Mouse (Mus musculus): ENCODE measurements around the gene Zfp362. TPM values are rescaled to one million over a fixed set of nuclear protein-coding genes. Genes with fewer than 3 reads are reported as not detected.

The Zfp362 gene
- total RNA-seq, 2 experiments from 2014 or later = 24.7 to 29.8 TPM

DNA sequence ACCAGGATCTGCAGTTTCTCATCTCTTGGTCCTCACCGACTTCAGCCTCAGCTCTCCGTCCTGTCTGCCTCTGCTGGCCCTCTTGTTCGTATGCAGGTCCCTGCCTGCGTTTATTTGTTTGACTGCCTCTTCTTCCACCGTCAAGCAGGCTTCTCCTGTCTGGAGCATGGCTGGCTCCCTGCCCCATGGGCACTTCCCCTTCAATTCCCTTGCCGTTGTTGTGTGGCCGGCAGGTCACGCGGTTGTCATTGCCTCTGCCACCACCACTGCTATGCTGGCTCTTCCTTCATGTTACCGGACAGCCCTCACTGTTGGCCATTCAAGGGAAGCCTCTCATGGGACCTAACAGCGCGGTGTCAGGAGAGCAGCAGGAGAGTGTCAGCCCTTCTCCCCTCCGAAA, 37.7 kb downstream of the Zfp362 start:
- DNase-seq (ENCODE audit: low spot score in 2 of 2) = no peak

DNA sequence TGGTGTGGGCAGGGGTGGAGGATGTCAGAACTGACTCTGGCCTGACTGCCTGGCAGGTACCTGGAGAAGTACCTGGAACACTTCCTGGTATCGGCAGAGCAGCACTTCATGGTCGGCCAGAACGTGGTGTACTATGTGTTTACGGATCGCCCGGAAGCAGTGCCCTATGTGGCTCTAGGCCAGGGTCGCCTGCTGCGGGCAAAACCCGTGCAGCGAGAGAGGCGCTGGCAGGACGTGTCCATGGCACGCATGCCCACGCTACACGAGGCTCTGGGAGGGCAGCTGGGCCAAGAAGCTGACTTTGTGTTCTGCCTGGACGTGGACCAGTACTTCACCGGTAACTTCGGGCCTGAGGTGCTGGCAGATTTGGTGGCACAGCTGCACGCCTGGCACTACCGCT, 38.9 kb downstream of the Zfp362 start:
- no peak for DNase-seq (ENCODE audit: low spot score in 2 of 2)

DNA sequence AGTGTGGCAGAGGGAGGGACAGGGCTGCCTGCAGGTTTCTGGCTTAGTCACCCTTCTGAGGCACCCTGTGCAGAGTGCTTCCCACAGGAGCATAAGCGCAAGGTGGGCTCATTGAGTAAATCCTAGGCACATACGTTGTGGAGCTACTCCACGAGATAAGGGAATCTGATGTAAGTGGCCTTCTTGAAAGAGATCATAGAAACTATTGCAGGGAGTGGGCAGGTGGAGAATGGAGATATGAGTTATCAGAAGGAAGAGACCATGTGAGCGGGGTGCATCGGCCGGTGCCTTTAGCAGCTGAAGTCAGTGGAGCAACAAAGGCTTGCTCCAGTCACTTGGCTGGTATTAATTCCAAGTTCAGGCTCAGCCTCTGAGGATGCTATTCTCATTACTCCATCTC, 45.8 kb downstream of the Zfp362 start:
- DNase-seq (ENCODE audit: low spot score in 2 of 2) = no peak

DNA sequence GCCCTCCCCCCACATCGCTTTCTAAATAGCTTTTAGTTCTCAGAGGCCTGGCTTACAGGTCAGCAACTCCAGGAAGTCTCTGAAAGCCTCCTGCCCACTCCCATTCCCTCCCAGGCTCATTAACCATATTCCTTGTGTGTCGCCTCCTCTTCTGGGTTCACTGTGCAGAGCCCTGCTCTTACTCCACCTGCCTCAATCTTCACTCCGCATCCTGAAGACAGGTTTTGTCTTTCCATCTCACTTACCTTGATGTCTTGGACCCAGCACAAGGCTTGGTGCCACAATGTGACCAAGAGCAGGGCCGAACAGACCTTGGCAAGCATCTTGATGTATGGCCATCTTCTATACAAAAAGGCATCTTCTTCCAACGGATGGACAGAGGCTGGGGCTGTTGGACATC, 46.6 kb downstream of the Zfp362 start:
- no peak for DNase-seq (ENCODE audit: low spot score in 2 of 2)

DNA sequence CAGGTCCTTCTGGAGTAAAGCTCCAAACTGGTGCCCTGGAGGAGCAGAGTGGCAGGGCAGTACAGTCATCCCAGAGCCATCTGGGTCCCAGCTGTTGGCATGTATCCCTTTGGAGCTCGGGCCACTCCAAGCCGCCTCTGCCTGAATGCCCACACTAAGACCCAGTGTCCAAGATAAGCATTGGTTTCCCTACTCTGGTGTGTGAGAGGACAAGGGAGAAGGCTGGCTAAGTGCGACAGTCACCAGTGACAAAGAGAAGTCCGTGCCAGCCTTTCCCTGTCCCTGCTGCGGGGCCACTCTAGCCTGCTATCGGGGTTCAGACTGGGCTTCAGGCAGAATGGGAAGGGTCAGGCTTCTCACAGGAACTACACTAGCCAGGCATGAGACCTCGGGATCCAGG, 49.9 kb downstream of the Zfp362 start:
- DNase-seq (ENCODE audit: low spot score in 2 of 2) = no peak

DNA sequence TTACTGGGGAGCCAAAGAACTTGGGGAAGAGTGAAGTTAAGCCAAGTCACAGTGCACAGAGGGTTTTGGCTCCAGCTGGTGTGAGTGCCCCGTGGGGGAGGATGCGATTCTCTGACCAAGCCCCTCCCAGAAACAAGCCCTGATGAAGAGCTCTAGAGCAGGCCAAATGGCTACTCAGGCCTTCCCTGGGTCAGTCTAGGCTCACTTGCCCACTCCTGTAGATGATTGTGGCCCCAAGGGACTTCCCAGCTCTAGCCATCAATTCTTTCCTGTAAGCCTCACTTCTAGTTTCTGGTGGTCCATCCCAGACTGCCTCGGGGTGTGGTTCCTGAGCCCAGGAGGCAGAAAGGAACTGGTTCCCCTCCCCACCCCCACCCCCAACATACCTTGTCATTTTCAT, 50.8 kb downstream of the Zfp362 start, which contains the start of gene A3galt2:
Gene A3galt2, plus strand, starts transcription at position 301 of the 400 bp plus-strand sequence.
- no peak for DNase-seq (ENCODE audit: low spot score in 2 of 2)

DNA sequence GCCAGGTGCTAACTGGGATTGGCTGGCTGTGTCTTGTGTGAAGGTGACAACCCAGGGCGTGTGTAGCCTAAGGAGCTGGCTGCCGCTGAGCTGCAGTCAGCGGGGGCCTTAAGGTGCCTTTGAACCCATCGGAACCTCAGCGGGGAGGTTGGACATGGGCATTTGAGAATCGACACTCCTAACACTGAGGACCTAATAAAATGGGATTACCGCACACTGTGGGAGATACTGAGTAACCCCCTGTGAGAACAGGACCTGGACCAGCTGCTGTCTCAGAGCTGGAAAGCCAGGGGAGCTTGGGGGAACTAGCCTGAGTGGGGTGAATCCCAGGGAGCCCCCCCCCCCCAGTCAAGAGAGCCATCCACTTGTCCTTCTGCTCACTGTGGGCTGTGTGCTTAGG, 52.3 kb downstream of the Zfp362 start:
- DNase-seq (ENCODE audit: low spot score in 2 of 2) = no peak

DNA sequence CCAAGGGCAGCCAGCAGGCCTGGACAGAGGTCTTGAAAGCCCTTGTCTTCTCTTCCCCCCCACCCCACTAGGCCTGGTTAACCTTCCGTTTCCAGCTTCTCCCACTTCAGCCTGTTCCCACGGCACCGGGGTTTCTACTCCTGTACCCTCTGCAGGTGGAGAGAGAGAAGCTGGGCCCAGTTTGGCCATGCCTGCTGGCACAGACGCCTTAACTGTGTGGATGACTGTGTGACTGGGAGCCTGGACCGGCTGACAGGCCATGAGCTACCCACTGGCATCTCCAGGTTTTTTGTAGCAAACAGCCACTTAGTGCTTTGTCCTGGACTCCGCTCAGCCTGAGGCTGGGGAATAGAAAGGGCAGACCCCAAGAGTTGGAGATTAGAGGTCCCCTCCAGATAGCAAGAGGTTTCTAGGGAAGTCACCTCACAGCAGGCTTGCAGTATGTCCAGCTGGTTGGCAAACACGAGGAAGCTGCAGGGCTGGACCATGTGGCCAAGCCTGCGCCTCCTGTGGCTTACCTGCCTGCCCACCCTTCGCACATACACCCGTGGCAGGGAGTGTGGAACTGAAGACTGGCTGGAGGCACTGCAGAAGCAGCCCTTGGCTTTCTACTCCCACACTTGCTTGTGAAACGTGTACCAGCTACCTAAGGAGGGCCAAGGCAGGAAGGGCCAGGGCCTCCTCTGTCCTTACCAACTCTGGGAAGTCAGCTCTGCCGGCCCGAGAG, 53.7 kb downstream of the Zfp362 start:
- DNase-seq (ENCODE audit: low spot score in 2 of 2) = no peak

DNA sequence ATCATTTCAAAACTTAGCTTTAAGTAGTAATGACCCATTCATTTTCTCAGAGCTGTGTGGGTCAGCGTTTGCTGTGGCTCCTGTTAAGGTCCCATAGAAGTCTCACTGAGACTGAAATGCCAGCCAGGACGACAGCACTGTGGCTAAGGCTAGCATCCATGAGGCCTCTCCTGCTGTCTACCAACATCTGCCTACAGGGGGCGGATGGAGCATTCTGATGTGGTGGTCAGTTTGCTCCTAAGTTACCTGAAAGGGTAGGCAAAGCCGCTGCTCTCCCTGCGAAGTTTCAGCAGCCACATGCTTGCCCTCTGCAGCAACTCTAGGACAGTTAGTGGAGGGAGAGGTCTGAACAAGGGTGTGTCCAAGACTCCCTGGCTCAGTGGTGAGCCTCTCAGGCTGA, 54.8 kb downstream of the Zfp362 start:
- DNase-seq (ENCODE audit: low spot score in 2 of 2) = no peak

DNA sequence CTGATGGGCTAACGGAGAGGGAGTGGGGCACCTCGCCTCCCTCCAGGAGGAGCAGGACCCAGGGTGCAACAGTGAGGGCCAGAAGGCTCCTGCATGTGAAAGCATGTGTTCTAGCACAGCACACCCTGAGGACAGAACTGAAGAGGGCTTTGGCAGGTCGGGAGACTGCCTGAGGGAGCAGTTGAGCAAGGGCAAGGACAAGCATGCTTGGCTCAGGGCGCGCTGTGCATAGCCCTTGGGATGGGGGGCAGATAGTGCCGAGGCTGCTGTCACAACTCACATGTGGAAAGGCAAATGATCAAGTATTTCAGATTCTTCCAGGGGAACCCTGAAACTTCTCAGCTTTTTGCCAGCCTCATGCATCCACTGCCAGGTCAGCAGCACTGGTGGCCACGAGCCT, 57.5 kb downstream of the Zfp362 start:
- no peak for DNase-seq (ENCODE audit: low spot score in 2 of 2)

DNA sequence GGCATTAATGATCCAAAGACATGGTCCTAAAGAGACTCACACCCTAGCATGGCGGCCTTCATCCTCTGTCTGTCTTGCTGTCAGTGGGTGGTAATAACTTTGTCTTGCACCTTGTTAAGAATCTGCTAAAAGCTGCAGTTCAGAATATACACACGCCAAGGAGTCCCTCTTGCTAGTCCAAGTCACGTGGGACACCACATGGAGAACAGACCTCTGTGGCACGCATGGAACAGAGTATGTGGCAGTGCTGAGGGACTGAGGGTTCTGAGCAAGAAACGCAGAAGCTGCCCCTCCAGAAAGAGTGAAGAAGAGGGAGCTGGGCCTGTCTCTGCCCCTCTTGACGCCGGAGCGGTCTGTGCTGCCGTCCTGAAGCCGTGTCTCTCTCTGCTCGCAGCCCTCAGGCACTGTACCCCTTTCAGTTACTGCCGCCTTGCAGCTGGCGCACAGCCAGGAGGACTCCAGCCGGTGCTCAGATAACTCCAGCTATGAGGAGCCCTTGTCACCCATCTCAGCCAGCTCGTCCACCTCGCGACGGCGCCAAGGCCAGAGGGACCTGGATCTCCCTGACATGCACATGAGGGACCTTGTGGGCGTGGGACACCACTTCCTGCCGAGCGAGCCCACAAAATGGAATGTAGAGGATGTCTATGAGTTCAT, 58.1 kb downstream of the Zfp362 start:
- no peak for DNase-seq (ENCODE audit: low spot score in 2 of 2)

DNA sequence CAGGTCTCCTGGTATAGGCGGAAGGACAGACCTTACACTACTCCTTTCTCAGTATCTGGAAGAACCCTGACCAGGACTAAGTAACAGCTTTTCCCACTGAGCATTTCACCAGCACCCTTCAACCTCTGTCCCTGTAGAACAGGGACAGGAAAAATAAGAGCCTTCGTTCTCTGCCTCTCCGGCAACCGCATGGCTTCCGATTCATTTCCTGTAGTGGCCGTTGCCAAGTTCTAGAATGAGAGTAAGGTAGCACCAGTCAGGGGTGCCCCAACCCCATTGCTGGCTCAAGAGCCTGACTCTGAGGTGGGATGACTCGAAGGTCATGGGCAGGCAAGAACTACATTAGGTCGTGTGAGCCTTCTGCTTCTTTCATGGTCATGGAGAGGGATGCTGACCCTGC, 60.7 kb downstream of the Zfp362 start:
- no peak for DNase-seq (ENCODE audit: low spot score in 2 of 2)

DNA sequence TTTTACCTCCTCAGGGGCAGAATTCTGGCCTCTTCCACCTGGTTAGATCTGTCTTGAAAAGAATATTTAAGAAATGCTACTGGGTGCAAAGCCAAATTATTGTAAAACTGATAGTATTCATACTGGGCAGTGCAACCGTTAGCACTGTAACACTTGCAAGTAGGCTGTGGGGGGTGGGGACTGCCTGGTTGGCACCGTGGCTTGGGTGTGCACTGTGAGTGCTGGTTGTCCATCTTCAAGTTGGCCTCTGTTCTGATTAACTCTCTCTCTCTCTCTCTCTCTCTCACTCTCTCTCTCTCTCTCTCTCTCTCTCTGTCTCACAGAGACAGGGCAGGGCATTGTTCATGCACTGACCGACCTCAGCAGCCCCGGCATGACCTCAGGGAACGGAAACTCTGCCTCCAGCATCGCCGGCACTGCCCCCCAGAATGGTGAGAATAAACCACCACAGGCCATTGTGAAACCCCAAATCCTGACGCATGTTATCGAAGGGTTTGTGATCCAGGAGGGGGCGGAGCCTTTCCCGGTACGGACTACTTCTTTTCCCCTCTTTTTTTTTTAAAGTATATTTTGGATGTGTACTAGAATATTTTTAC, 62.7 kb downstream of the Zfp362 start:
- no peak for DNase-seq (ENCODE audit: low spot score in 2 of 2)

DNA sequence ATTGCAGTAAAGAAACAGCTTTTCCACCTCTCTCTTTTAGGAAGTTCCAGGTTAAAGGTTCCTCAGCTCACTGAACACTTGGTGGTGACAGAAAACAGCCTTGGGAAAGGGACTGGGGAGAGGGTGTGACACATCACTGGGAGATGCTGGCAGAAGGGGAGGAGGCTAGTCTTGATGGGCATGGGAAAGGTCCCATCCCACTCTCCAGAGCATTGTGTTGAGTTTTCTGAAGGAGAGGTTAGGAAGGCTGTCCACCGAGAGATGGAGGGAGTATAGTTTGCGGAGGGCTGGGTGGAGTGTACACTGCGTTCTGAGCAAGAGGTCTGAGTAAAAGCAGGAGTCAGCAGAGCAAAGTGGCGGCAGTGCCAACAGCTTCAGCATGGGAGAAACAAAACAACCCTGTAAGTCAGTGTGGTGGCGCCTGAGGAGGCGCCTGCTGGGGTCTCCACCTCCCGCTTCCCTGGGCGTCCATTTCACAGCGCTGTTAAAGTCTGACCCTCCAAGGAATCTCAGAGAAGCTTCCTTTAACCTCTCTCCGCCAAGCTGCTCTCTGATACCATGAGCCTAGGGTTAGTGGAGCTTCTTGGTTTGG, 63.4 kb downstream of the Zfp362 start:
- DNase-seq (ENCODE audit: low spot score in 2 of 2) = no peak

DNA sequence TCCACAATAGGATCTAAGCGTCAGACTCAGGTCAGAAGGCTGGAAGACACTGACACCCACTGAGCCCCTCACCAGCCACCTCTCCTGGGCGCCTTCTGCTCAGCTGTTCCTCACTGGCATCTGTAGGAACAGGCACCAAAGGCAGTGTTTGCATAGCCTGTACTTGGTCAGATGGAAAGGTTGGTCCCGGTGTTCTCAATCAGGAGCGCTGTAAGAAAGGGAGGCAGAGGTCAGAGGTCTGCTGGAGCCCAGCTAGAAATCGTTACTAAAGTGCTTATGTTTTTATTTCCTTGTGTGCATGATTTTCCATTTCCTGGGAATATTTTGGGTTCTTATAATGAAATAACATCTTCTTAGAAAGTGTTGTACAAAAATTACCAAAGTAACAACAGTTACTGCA, 63.9 kb downstream of the Zfp362 start:
- no peak for DNase-seq (ENCODE audit: low spot score in 2 of 2)

DNA sequence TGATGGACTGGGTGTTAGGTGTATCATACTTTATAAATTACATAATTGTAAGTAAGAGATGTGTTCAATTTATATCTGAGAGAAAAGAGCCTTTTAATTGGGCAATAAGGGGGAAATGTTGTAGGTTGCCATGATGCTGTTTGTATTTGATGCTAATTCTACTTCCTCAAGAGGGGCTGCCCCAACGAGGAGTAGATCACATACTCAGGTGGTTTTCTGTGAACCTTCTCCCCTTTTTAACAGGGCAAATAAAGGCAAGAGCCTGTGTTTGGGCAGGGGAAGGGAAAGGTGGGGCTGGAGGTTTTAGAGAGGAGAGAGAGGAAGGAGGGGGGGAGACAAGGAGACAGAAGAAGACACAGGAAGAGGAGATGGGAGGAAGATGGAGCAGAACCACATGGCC, 65.0 kb downstream of the Zfp362 start:
- no peak for DNase-seq (ENCODE audit: low spot score in 2 of 2)

DNA sequence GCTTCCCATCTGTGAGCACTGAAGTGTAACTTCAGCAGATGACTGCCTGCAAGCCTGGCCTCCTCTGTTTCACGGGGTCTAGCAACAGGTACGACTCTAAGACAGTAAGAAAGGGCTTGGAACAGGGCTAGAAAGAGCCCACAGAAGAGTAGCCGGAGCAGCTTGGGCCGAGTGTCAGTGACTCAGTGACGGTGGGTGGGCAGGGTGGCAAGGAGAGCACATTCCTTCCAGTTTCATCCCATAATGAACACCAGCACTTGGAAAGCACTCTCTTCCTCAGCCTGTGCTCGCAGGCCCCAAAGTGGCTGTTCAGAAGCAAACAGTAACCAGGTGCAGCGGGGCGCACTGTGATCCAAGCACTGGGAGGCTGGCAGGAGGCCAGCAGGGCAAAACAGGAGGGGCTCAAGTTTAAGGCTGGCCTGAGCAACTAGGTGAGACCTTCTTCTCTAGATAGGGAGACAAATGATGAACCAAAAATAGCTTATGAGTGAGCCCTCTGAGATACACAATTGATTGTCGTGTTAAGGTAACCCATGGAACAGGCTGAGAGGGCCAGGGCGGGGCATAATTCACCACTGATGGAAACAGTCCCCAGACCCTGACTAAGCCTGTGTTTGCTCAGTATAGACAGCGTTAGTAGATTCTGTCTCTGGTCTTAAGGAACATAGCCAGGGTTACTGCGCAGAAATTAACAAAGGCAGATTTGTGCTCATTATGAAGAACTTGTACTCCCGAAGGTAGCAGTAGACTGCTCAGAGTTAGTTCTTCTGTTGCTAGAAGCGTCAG, 67.8 kb downstream of the Zfp362 start:
- DNase-seq (ENCODE audit: low spot score in 2 of 2) = no peak

DNA sequence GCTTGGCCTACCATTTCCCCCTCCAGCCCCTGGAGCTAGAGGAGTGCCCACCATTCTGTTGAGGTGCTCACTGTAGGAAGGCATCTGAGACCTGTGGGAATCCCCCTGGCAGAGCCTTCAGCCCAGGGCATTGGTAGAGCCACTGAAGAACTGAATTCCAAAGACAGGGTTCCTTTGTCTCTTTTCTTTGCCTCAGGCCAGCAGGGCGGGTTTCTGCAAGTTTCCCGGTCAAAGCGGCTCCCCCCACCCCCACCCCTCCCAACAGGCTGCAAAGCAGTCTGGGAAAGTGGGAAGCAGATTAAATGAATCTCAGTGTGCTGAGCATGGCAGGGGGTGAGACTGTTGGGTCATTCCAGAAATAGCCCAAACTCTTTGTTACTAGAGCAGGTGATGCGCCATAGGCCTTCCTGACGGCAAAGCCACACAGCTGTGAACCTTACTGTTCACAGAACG, 68.7 kb downstream of the Zfp362 start:
- no peak for DNase-seq (ENCODE audit: low spot score in 2 of 2)

DNA sequence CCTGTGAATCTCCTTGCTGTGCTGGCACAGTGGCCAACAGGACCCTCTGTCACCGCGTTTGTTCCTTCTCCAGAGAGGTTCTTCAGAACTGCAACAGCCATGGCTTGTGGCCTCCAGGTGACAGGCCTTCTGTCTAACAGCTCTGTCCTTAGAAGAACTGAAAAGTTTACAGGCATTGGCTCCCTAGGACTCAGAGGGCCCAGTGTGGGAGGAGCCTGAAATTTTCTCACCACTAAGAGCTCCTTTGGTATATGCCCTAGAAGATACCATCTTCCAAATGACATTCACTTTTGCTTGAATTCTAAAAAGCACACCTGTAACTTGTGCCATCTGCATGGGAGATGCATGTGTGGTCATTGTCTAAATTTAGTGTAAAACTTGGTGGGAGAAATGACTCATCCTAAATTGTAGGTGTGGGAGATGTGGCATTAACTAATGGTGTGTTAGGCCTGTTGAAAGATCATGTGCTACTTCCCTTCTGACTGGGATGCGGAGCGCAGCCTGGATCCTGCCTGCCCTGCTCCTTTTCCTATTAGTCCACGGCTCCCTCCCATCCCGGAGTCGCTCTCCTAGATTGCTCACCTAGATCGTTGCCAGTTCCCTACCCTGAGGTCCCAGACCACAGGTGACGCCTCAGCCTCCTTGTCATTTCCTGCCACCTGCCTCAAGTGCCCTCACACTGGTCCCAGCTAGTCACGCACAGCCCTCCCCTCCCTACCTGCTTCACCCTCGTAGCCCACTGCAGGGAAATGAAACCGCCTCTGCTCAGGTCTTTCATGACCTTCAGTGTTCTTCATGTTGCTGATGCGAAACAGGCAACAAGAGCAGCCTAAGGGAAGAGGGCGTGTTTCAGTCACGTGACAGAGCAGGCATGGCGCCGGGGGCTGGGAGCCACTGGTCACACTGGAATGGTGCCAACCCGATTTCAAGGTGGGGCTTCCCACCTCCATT, 70.8 kb downstream of the Zfp362 start:
- no peak for DNase-seq (ENCODE audit: low spot score in 2 of 2)

DNA sequence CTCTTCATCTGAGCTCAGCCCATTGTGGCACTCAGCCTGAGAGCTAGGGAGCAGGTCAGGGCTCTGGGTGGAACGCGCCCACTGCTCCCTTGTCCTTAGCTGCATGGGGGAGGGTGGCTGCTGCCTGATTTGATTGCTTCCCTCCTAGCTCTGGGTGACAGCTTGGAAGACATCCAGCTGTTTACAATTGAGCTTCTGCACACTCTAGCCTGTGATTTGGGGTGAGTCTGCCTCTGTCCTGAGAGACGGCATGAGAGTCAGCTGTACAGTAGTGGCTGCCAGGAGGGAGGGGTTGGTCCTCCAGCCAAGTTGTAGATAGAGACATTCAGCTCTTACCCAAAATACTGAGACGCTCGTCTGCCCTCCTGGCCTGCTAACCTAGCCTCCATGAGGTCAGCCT, 71.6 kb downstream of the Zfp362 start:
- DNase-seq (ENCODE audit: low spot score in 2 of 2) = peak in 1 of 2 experiments; percentile 60

Measured in gastrocnemius, postnatal 4 days (tissue).